Mouse (Mus musculus) liver, embryonic 15.5 days (tissue): ENCODE results near the gene Nuak2. TPM values are rescaled to one million over a fixed set of nuclear protein-coding genes. Genes with fewer than 3 reads are reported as not detected.

Experiments
- ATAC-seq: fragments of 200-750 bp; cut with Nextera tagmentation; 2 replicates; pipeline ENCODE4 v1.8.0; 2017; ENCODE audit warnings: moderate number of reproducible peaks, mild to moderate bottlenecking, moderate library complexity; ENCODE audit not compliant: insufficient read depth
- H3K27ac ChIP-seq: fragments of 300-500 bp; sonication (generic); replicated peaks from 2 replicates; pipeline ENCODE4 v1.5.1; 2015; ENCODE audit warnings: mild to moderate bottlenecking, inconsistent platforms
- H3K27me3 ChIP-seq: fragments of 300-500 bp; sonication (generic); 2 replicates; pipeline ENCODE4 v1.6.1; 2015; ENCODE audit warnings: mild to moderate bottlenecking, inconsistent platforms
- H3K36me3 ChIP-seq: fragments of 300-500 bp; sonication (generic); replicated peaks from 2 replicates; pipeline ENCODE4 v1.6.1; 2015; ENCODE audit warnings: moderate library complexity, mild to moderate bottlenecking, inconsistent platforms
- H3K4me1 ChIP-seq: fragments of 300-500 bp; sonication (generic); replicated peaks from 2 replicates; pipeline ENCODE4 v1.6.1; 2015; ENCODE audit warnings: inconsistent platforms
- H3K4me2 ChIP-seq: fragments of 300-500 bp; sonication (generic); 2 replicates; pipeline ENCODE4 v1.6.1; 2015; ENCODE audit warnings: moderate library complexity, mild to moderate bottlenecking, inconsistent platforms
- H3K4me3 ChIP-seq: fragments of 300-500 bp; sonication (generic); replicated peaks from 2 replicates; pipeline ENCODE4 v1.5.1; 2015; ENCODE audit warnings: mild to moderate bottlenecking, inconsistent platforms
- H3K9ac ChIP-seq: fragments of 300-500 bp; sonication (generic); 2 replicates; pipeline ENCODE4 v1.6.1; 2015; ENCODE audit warnings: moderate library complexity, mild to moderate bottlenecking, inconsistent platforms
- H3K9me3 ChIP-seq: fragments of 300-500 bp; sonication (generic); replicated peaks from 2 replicates; pipeline ENCODE4 v1.6.1; 2016; ENCODE audit warnings: inconsistent platforms
- WGBS: fragments of 180-500 bp; shearing (Covaris S2); methylation state at CpG from one replicate; pipeline ENCODE4 v1.1.7; 2015; ENCODE audit warnings: mixed read lengths; ENCODE audit not compliant: insufficient replicate concordance; 5-methylcytosine and 5-hydroxymethylcytosine counted together
- polyA plus RNA-seq: library from polyadenylated mRNA; unstranded; fragments of >200 nt; fragmentation: Nextera tagmentation; extraction: Ambion mirVana; gene quantifications from 2 replicates; pipeline ENCODE4 v1.2.1, GENCODE M21; 2015

Gene Nuak2
- polyA plus RNA-seq, 1 experiment from 2014 or later, result 3.1 TPM

DNA sequence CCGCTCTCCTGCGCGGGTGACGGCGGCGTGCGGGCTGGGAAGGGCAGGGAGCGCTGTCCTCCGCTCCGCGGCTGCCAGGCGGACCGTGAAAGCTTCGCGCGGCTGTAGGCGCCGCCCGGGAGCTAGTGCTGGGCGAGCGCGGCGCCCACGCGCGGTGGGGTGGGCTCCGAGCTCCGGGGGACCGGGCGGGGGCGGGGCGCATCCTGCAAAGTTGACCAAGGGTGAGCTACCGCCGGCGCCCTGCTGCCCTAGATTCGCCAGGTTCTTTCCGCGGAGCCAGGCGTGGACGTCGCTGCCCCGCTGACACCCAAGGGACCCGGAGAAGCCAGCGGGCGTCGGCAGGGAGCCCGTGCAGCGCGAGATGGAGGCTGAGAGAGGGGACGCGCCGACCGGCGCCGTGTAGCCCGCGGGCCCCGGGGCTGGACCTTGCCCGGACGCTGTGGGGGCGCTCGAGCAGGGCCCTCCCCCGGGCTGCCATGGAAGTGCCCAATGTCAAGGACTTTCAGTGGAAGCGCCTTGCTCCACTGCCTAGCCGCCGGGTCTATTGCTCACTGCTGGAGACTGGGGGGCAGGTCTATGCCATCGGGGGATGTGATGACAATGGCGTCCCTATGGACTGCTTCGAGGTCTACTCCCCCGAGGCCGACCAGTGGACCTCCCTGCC lies 17.0 kb upstream of the Nuak2 start:
- Histone ChIP-seq H3K4me2 (peak overlapping the region; percentile 69), H3K27me3 (peaks cover 90% of the 10 kb centered on the region), H3K4me3 (peak overlapping the region; percentile 50), H3K36me3 (no peaks in the 10 kb centered on the region), H3K9ac (no peak overlapping the region), H3K4me1 (peaks cover 10% of the 10 kb centered on the region; the same call in 1 of the 2 replicates), H3K9me3 (no peaks in the 10 kb centered on the region), H3K27ac (no peak overlapping the region)
- 2% methylated on average over 71 of the region's 71 CpGs for WGBS
- 0 out of 2 replicates have a peak, but pooled peaks have one; percentile 18 for ATAC-seq

DNA sequence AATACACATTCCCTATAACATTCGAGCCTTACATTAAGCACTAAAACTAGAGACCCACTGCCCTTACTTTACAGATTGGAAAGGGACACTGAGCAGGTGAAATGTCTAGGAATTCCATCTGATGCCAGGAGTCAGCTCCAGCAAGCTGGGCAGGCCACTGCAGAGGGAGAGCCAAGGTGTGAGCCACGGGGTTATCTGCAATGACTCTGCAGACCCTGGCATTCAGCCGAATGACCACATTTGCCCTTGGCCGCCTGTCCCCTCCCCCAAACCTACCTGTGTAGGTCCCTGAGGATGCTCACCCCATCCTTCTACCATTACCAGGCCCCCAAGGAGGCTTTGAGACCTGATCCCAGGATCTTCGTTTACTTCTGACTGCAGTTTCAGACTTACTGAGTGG lies 16.2 kb upstream of the Nuak2 start:
- H3K4me2 ChIP-seq, result no peak overlapping the region
- H3K9me3 ChIP-seq, result no peaks in the 10 kb centered on the region
- 63% methylated on average over 5 of the region's 5 CpGs for WGBS
- no peaks in the 10 kb centered on the region for H3K36me3 ChIP-seq
- H3K27me3 ChIP-seq, result peaks cover 90% of the 10 kb centered on the region
- no peak overlapping the region for H3K9ac ChIP-seq
- no peak overlapping the region for H3K27ac ChIP-seq
- no peak for ATAC-seq
- H3K4me1 ChIP-seq, result peaks cover 10% of the 10 kb centered on the region; the same call in 1 of the 2 replicates
- no peak overlapping the region for H3K4me3 ChIP-seq

DNA sequence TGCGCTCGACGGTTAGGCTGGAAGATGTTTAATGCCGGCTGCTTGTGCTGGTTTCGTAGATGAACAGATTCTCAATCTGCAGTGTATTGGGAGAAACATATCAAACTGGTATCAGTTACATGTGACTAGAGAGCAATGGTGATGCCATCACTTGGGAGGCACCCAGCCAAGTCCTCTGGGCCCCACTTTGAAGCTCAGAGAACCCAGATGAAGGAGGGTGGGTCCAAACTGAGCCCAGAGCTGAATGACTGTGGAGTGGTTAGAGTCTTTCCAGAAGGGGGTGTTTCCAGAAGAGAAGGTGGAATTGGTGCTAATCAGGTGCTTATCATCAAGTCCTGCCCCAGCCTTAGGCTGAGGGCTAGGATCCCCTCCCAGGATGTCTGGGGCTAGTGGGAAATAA lies 14.7 kb upstream of the Nuak2 start:
- no peak overlapping the region for H3K4me3 ChIP-seq
- H3K9me3 ChIP-seq, result no peaks in the 10 kb centered on the region
- 83% methylated on average over 5 of the region's 5 CpGs for WGBS
- peaks cover 10% of the 10 kb centered on the region; the same call in 1 of the 2 replicates for H3K4me1 ChIP-seq
- H3K9ac ChIP-seq, result no peak overlapping the region
- no peak for ATAC-seq
- no peaks in the 10 kb centered on the region for H3K36me3 ChIP-seq
- H3K4me2 ChIP-seq, result no peak overlapping the region
- H3K27me3 ChIP-seq, result peaks cover 81% of the 10 kb centered on the region
- H3K27ac ChIP-seq, result no peak overlapping the region

DNA sequence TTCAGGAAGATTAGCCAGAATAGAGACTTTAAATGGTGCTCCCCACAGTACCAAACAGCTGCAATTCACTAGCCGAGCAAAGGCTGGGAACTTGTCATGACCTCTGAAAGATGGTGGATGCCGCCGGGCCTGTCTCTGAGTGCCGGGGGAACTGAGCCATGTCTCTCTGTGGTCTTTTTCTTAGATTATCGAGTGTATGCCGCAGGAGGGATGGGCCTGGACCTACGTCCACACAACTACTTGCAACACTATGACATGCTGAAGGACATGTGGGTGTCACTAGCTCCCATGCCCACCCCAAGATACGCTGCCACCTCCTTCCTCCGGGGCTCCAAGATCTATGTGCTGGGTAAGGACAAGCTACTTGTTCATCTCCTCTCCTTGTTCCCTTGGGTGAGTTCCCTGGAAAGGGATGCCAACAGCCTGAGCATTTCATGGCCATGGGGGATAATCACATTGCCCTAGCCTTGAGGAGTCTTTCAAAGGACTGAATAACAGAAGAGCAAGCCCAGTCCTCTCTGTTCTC lies 13.5 kb upstream of the Nuak2 start:
- Histone ChIP-seq H3K4me3 (no peak overlapping the region), H3K27me3 (peaks cover 71% of the 10 kb centered on the region), H3K4me1 (peaks cover 10% of the 10 kb centered on the region; the same call in 1 of the 2 replicates), H3K4me2 (no peak overlapping the region), H3K27ac (no peak overlapping the region), H3K36me3 (no peaks in the 10 kb centered on the region), H3K9me3 (no peaks in the 10 kb centered on the region), H3K9ac (no peak overlapping the region)
- WGBS, result 77% methylated on average over 9 of the region's 9 CpGs
- ATAC-seq, result no peak

DNA sequence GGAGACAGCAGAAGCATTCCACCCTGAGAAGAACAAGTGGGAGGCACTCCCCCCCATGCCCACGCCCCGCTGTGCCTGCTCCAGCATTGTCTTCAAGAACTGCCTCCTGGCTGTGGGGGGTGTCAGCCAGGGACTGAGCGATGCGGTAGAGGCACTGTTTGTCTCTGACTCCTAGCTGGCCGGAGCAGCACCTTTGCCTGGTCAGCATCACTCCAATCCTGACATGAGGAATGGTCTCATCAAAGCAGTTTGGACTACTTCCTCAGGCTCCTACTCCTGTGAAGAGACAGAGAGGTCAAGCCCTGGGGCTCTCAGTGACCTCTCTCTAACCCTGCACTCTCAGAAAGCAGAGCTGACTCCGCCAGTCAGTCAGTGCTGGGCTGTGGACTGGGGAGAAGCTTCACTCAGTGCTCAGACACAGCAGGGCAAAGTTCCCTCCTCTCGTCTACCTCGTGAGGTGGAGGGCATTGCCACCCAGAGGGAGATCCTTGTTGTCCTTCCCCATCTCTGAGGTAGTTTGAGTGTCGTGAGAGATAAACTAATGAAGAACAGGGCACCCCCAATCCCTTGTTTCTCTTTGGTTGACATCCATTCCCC lies 11.2 kb upstream of the Nuak2 start:
- H3K27ac ChIP-seq, result no peak overlapping the region
- 36% methylated on average over 9 of the region's 9 CpGs for WGBS
- no peaks in the 10 kb centered on the region for H3K36me3 ChIP-seq
- no peaks in the 10 kb centered on the region for H3K9me3 ChIP-seq
- H3K27me3 ChIP-seq, result peaks cover 69% of the 10 kb centered on the region
- no peak overlapping the region for H3K9ac ChIP-seq
- H3K4me1 ChIP-seq, result no peaks in the 10 kb centered on the region
- no peak for ATAC-seq
- H3K4me2 ChIP-seq, result no peak overlapping the region
- no peak overlapping the region for H3K4me3 ChIP-seq

DNA sequence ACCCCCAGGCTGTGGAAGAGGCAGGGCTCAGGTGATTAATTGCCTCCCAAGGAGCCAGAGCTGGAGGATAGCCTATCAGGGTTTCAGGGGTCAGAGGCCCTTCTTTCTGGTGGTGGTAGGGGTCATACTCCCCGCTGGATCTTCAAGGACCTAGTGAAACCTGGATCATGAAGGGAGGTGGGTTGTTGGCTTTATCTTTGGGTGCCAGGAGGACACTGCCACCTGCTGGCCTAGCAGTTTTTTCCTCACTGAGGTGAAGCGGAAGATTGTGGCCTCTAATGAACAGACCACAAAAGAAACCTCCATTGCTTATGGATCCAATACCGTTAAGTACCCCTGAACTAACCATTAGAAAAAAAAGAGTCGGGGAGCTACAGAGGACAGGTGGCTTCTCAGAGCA lies 9.8 kb upstream of the Nuak2 start:
- ATAC-seq, result no peak
- Histone ChIP-seq H3K27ac (no peak overlapping the region), H3K4me2 (no peak overlapping the region), H3K4me3 (no peak overlapping the region), H3K4me1 (0 out of 2 replicates have a peak, but pooled peaks cover 4% of the 10 kb centered on the region), H3K9ac (no peak overlapping the region), H3K36me3 (no peaks in the 10 kb centered on the region), H3K9me3 (no peaks in the 10 kb centered on the region), H3K27me3 (peaks cover 64% of the 10 kb centered on the region)
- 26% methylated on average over 4 of the region's 4 CpGs for WGBS

DNA sequence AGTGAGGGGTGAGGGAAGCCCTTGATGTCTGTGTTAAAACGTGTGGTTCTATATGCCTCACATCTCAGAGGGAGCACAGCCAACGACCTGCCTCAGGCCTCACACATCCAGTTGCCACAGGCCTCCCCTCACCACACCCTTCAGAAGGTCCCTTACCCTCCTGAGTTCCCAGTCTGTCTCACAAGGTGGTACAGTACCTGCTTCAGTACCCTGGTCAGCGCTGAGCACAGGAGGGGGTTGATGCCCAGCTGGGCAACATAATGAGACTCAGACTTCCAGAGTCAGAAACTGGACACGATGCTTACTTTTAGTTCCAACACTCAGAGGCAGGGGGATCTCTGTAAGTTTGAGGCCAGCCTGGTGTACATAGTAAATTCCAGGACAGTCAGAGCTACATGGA lies 9.1 kb upstream of the Nuak2 start:
- peaks cover 8% of the 10 kb centered on the region for H3K4me1 ChIP-seq
- 19% methylated on average over 4 of the region's 4 CpGs for WGBS

DNA sequence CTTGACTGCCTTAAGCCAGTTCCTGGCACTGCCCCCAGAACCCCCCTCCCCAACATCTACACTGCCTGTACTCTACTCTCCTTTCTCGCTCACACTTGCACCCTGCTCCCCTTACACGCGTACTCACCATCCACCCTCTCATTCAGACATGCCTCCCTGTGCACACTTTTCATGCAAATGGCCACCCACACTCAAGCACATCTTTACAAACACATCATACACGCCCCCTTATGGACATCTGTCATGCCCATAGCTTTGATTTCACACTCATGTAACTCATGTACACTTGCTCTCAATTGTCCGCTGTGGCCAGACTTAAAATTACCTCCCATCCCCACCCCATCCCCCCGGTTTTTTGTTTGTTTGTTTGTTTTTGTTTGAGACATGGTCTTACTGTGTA lies 8.0 kb upstream of the Nuak2 start:
- Histone ChIP-seq H3K9ac (no peak overlapping the region), H3K9me3 (no peaks in the 10 kb centered on the region), H3K36me3 (no peaks in the 10 kb centered on the region), H3K4me3 (no peak overlapping the region), H3K4me1 (peaks cover 16% of the 10 kb centered on the region), H3K4me2 (no peak overlapping the region), H3K27ac (no peak overlapping the region), H3K27me3 (peaks cover 49% of the 10 kb centered on the region)
- WGBS, result 65% methylated on average over 6 of the region's 6 CpGs
- no peak for ATAC-seq

More for the DNA sequence above, 9.1 kb upstream of the Nuak2 start:
- no peaks in the 10 kb centered on the region for H3K36me3 ChIP-seq
- no peak overlapping the region for H3K9ac ChIP-seq
- no peaks in the 10 kb centered on the region for H3K9me3 ChIP-seq
- peaks cover 60% of the 10 kb centered on the region for H3K27me3 ChIP-seq
- no peak overlapping the region for H3K27ac ChIP-seq
- H3K4me2 ChIP-seq, result no peak overlapping the region
- no peak overlapping the region for H3K4me3 ChIP-seq
- ATAC-seq, result no peak

DNA sequence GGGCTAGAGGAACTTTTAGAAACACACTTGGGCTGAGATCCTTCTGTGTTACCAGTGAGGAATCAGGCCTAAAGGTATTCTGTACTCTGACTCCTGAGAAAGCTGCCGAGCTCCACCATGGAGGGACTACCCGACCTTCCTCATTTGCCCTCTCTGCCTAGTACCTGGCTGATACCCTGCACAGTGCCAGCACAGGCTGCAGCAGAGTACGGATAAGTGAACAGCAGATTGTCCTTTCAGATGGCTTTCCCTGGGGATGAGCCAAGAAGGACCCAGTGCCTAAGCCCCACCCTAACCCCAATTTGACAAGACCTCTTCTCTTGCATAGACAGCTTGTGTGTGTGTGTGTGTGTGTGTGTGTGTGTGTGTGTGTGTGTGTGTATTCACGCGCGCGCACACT lies 7.3 kb upstream of the Nuak2 start:
- ATAC-seq, result no peak
- Histone ChIP-seq H3K9ac (no peak overlapping the region), H3K4me2 (no peak overlapping the region), H3K4me3 (no peak overlapping the region), H3K36me3 (no peaks in the 10 kb centered on the region), H3K27me3 (peaks cover 46% of the 10 kb centered on the region), H3K9me3 (no peaks in the 10 kb centered on the region), H3K27ac (no peak overlapping the region), H3K4me1 (peaks cover 16% of the 10 kb centered on the region)
- 63% methylated on average over 7 of the region's 7 CpGs for WGBS

DNA sequence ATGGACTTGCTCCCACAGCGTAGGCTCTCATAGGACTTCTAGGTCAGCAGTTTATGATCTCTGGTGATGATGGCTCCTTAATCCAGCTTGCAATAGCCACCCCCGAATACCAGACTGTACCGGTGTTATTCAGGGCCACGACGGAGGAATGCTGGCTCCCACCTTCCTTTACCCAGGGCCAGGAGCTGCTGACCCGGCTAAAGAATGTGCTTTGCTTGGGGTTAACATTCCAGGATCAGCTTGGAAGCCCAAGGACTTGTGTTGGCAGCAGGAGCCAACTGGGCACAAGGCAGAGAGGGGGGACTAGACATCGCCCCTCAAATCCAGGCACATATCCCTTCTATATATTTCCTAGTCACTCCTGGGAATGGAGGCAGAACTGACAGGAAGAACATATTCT lies 5.2 kb upstream of the Nuak2 start:
- 62% methylated on average over 7 of the region's 7 CpGs for WGBS
- H3K36me3 ChIP-seq, result no peaks in the 10 kb centered on the region
- peaks cover 59% of the 10 kb centered on the region for H3K27me3 ChIP-seq
- H3K4me3 ChIP-seq, result no peak overlapping the region
- no peak overlapping the region for H3K27ac ChIP-seq
- ATAC-seq, result no peak
- peaks cover 20% of the 10 kb centered on the region for H3K4me1 ChIP-seq
- H3K9me3 ChIP-seq, result no peaks in the 10 kb centered on the region
- no peak overlapping the region for H3K9ac ChIP-seq
- H3K4me2 ChIP-seq, result no peak overlapping the region

DNA sequence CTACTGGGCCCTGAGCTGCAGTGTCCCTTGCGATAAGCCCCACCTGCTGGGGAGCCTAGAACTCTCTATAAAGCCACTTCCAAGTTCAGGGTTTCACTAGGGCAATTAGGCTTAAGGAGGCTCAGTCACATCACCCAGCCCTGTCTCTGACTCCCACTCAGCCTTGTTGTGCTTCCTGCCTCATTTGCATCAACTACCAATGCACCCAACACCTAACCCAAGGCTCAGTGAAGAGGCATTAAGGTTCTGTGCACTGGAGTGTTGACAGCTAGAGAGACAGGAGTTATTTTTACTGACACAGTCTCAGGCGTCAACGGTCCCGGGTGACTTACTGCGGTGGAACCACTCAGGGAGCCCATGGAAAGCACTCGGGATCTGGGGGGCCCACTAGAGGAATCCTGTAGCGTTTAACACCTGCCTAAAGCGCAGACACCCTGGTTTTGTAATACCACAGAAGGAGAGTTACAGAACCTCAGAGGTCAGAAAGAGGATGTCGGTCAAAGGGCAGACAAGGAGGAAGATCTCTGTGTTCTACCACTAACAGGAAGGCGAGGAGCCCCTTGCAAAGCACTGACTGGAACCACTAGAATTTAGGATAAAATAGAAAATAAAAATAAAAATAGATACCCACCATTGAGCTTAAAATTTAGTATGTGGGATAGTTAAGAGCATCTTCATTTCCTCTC lies 4.6 kb upstream of the Nuak2 start:
- no peak overlapping the region for H3K27ac ChIP-seq
- no peak for ATAC-seq
- WGBS, result 38% methylated on average over 10 of the region's 10 CpGs

More for the DNA sequence above, 4.6 kb upstream of the Nuak2 start:
- Histone ChIP-seq H3K9me3 (no peaks in the 10 kb centered on the region), H3K4me3 (no peak overlapping the region), H3K4me1 (peaks cover 26% of the 10 kb centered on the region), H3K36me3 (no peaks in the 10 kb centered on the region), H3K27me3 (peaks cover 65% of the 10 kb centered on the region), H3K4me2 (no peak overlapping the region), H3K9ac (no peak overlapping the region)
